Mouse (Mus musculus) small intestine, adult 2 months (tissue): Measurements from ENCODE around the gene Igfbp7.

ENCODE experiments used
- CTCF ChIP-seq: fragments of 200-500 bp; IDR thresholded peaks from 2 replicates; pipeline ENCODE4 v1.5.1; 2012; ENCODE audit warnings: low read depth, mild to moderate bottlenecking, control low read depth, inconsistent platforms, low read length, moderate library complexity, mixed read lengths; ENCODE audit not compliant: insufficient replicate concordance, insufficient read length; ENCODE audit errors: extremely low read depth
- POLR2A ChIP-seq: fragments of 200-500 bp; IDR thresholded peaks from 2 replicates; pipeline ENCODE4 v1.6.1; 2012; ENCODE audit warnings: low read depth, mild to moderate bottlenecking, control low read depth, inconsistent platforms, low read length, moderate library complexity

DNA sequence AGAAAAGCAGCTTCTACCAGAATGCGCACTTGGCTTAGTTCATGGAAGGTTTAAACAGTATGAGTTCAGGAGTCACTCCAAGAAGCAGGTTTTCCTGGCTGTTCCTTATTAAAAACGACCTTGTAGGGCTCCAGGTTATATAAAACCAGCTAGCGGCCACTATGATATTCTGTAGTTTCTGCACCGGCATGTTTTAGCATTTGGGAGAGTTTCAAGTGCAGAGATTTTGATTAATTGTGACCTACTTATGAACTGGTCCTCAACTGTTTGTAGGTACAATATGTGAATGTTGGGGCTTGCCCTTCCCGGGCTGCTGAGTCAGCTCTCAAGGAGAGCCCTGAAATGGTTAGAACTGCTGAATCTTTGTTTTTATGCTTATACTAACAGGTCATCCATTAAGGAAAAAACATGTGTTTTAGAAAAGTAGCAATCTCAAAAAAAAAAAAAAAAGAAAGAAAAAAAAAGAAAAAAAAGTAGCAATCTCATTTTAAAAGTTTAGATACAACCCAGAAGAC lies 37.4 kb downstream of the Igfbp7 start:
- TF ChIP-seq CTCF (no peak), POLR2A (no peak)
